Mouse (Mus musculus): ENCODE data around the gene Msx3. TPM values are rescaled to one million over a fixed set of nuclear protein-coding genes. Genes with fewer than 3 reads are reported as not detected.

Gene Msx3
- not detected for total RNA-seq (2023)

DNA sequence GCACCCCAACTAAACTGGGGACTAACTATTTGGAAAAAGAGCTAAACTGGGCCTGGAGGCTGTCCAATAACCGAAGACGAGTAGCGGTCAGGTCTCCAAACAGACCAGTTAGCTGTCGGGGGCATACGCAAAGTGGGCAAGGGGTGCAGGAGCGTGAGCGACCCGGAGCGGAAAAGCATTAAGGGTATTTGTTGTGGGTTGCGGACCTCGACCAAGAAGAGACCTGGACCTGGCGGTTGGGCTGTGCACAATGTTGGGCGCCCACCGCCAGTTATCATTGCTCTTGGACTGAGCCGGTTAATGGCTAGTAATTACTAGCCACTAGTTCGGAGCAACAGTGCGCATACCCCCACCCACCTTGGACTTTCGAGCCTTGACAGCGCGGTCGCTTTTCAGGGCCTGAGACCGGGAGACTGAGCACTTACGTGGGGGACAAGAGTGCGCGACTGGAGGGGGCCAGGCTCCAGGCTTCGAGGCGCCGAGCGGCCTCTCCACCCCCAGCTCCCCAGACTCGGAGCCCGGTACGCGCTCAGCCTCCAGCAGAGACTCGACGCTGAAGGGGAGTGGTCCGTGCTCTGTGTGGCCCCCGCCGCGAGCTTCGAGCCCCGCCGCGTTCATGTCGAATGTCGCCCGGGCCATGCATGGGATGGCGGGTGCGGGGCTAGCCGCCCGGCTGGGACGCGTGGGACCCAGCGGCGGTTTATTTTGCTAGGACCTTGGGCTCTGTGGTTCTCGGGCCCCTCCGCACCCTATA is at the start of gene Msx3:
Msx3 (minus strand) TSS at position 729 of the 754 bp plus-strand sequence.

GRCm38 (mm10) chr7:140092924-140093528 is 44.1 kb upstream of the Msx3 start, which contains the start of gene Prap1:
Gene Prap1 (plus strand): TSS chr7:140093395.

GRCm38 (mm10) chr7:140082242-140082678 is 33.4 kb upstream of the Msx3 start, which contains the start of gene Caly:
Gene Caly (minus strand): TSS chr7:140082548.

GRCm38 (mm10) chr7:140036281-140037170 is 12.4 kb downstream of the Msx3 start, which contains the start of the genes Zfp511 and Tubgcp2:
Gene Zfp511 (plus strand): TSS chr7:140036391.
Gene Tubgcp2 (minus strand): TSS chr7:140036669.

Other genes with a start within 250 kb of the Msx3 start
- not detected for gene Adgra1, start 214.9 kb downstream of the Msx3 start, total RNA-seq (2023)
- under 1 TPM in 1 of 2 experiments, not detected in 1; 0.21 TPM for gene Kndc1, start 154.4 kb downstream of the Msx3 start, total RNA-seq (2023)
- gene Utf1, start 105.3 kb downstream of the Msx3 start, total RNA-seq (2023) = under 1 TPM in 1 of 2 experiments, not detected in 1; 0.52 TPM
- under 1 TPM; 0.55 to 0.81 TPM for gene 6430531B16Rik, start 70.3 kb downstream of the Msx3 start, total RNA-seq (2023)
- gene Adam8, start 56.5 kb downstream of the Msx3 start, total RNA-seq (2023) = 10 to 100 TPM; 20.2 to 22.0 TPM
- 10 to 100 TPM; 26.8 to 27.1 TPM for gene Zfp511, start 12.7 kb downstream of the Msx3 start, total RNA-seq (2023)
- gene Tubgcp2, start 12.4 kb downstream of the Msx3 start, total RNA-seq (2023) = 10 to 100 TPM; 19.9 to 23.2 TPM
- not detected for gene Caly, start 33.5 kb upstream of the Msx3 start, total RNA-seq (2023)
- not detected for gene Prap1, start 44.3 kb upstream of the Msx3 start, total RNA-seq (2023)
- gene Fuom, start 53.4 kb upstream of the Msx3 start, total RNA-seq (2023) = 10 to 100 TPM in 1 of 2 experiments, 1 to 10 TPM in 1; 9.3 to 11.9 TPM
- 10 to 100 TPM; 18.6 to 26.3 TPM for gene Paox, start 66.7 kb upstream of the Msx3 start, total RNA-seq (2023)
- 10 to 100 TPM; 46.0 to 50.2 TPM for gene Echs1, start 67.4 kb upstream of the Msx3 start, total RNA-seq (2023)
- 10 to 100 TPM in 1 of 2 experiments, 1 to 10 TPM in 1; 8.7 to 10.9 TPM for gene Mtg1, start 88.5 kb upstream of the Msx3 start, total RNA-seq (2023)
- not detected for gene Sprn, start 105.8 kb upstream of the Msx3 start, total RNA-seq (2023)
- not detected for gene Olfr522, start 115.7 kb upstream of the Msx3 start, total RNA-seq (2023)
- gene Olfr523, start 124.1 kb upstream of the Msx3 start, total RNA-seq (2023) = not detected
- not detected for gene Olfr524, start 156.9 kb upstream of the Msx3 start, total RNA-seq (2023)
- 1 to 10 TPM in 1 of 2 experiments, under 1 TPM in 1; 0.82 to 1.3 TPM for gene Cd163l1, start 169.2 kb upstream of the Msx3 start, total RNA-seq (2023)
- 1 to 10 TPM; 4.5 to 5.0 TPM for gene 5830411N06Rik, start 198.2 kb upstream of the Msx3 start, total RNA-seq (2023)